Comparison of ENCODE assay signal across 13 mouse cellular contexts in the genomic region with DNA sequence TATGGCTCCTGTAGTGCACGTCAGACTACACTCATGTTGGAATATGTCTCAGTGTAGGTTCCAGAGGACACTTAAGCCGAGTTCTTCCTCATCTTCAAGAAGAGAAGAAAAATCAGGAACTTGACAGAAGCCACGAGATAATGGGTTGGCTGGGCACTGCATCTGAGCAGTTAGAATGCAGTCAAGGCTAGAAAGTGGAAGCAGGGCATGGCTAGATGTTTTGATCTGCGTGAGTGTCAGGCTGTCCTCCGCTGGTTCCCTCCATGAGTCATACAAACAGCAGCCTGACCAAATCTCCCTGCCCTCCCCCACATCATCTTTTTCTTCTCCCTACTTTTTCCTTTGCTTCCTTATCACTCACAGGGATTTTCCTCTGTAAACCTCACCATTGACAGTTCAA. TPM values are rescaled to one million over a fixed set of nuclear protein-coding genes. Genes with fewer than 3 reads are reported as not detected.
DNase-seq lines count a peak whose midpoint lies in the region; ATAC-seq lines count a peak whose summit lies in the region.
"Had no signal": no experiment of that assay in that cellular context is flagged by ENCODE, and none has a peak within 500 bp of the region (broad histone marks: within the 10 kb centered on the region; RNA-seq: fewer than 3 reads in every experiment).

A gene (minus strand): TSS at position 195 of the 400 bp plus-strand sequence.

- WGBS in liver, embryonic 12.5 days (ENCODE audit: insufficient replicate concordance): 15% methylated on average over 5 of the region's 5 CpGs
- 77% methylated on average over 5 of the region's 5 CpGs for WGBS in intestine, embryonic 15.5 days

- peaks cover 11% of the 10 kb centered on the region; the same call in 1 of the 2 replicates for H3K4me1 ChIP-seq in liver, embryonic 12.5 days
- no peaks in the 10 kb centered on the region for H3K4me1 ChIP-seq in intestine, embryonic 15.5 days (replicated peaks)
- H3K4me1 ChIP-seq: stomach, embryonic 15.5 days had no signal

- H3K4me2 ChIP-seq in liver, embryonic 12.5 days: no peak within 1 kb of the TSS
- H3K4me2 ChIP-seq in intestine, embryonic 15.5 days (replicated peaks): no peak within 1 kb of the TSS
- H3K4me2 ChIP-seq: stomach, embryonic 15.5 days had no signal

- H3K9me3 ChIP-seq in liver, embryonic 12.5 days (replicated peaks): no peaks in the 10 kb centered on the region
- H3K9me3 ChIP-seq in intestine, embryonic 15.5 days: no peaks in the 10 kb centered on the region
- H3K9me3 ChIP-seq: stomach, embryonic 15.5 days had no signal

- H3K27ac ChIP-seq in liver, embryonic 12.5 days: no peak within 1 kb of the TSS
- no peak within 1 kb of the TSS for H3K27ac ChIP-seq in intestine, embryonic 15.5 days
- H3K27ac ChIP-seq: liver, embryonic 14.5 days; stomach, embryonic 15.5 days had no signal

- ATAC-seq in liver, embryonic 12.5 days: no peak
- no peak for ATAC-seq in intestine, embryonic 15.5 days
- ATAC-seq: hindbrain, embryonic 16.5 days had no signal

- H3K4me3 ChIP-seq in liver, embryonic 12.5 days: no peak within 1 kb of the TSS
- H3K4me3 ChIP-seq in intestine, embryonic 15.5 days (replicated peaks): no peak within 1 kb of the TSS
- H3K4me3 ChIP-seq: myocyte; stomach, embryonic 15.5 days had no signal

- DNase-seq in liver: peak; percentile 16
- DNase-seq in adrenal gland, adult 2 months: peak; percentile 69
- peak; percentile 27 to 37 for DNase-seq in monocyte, adult 2 months (ENCODE audit: low read depth in 1 of 2, low spot score in 2 of 2)
- DNase-seq in cerebellum, adult 11 months: no peak
- DNase-seq in kidney, postnatal 25 days: no peak
- DNase-seq in left cerebral cortex, postnatal 36 days (ENCODE audit: low spot score in 2 of 2): no peak
- DNase-seq: kidney, postnatal 14 days had no signal

- H3K27me3 ChIP-seq in liver, embryonic 12.5 days (replicated peaks): no peaks in the 10 kb centered on the region
- no peaks in the 10 kb centered on the region for H3K27me3 ChIP-seq in intestine, embryonic 15.5 days (replicated peaks)
- H3K27me3 ChIP-seq: stomach, embryonic 15.5 days had no signal

- intact Hi-C loops in left cerebral cortex, postnatal 36 days (cut with DNase I): no loop called here

- no peaks in the 10 kb centered on the region for H3K36me3 ChIP-seq in liver, embryonic 12.5 days
- no peaks in the 10 kb centered on the region for H3K36me3 ChIP-seq in intestine, embryonic 15.5 days
- H3K36me3 ChIP-seq: stomach, embryonic 15.5 days had no signal

- no peak within 1 kb of the TSS for H3K9ac ChIP-seq in liver, embryonic 12.5 days
- H3K9ac ChIP-seq in intestine, embryonic 15.5 days: no peak within 1 kb of the TSS
- H3K9ac ChIP-seq: liver, embryonic 14.5 days; stomach, embryonic 15.5 days had no signal

RNA-seq across cellular contexts. Expression of the gene that starts here (rescaled TPM):
- polyA plus RNA-seq in liver, embryonic 12.5 days (2016; fragmentation: Nextera tagmentation; extraction: Ambion mirVana): 1.7 and 2.4 TPM in 2 replicates
- 10 to 100 TPM; 13.7 to 26.7 TPM for total RNA-seq in adrenal gland, adult 2 months (2021)
- polyA plus RNA-seq in adrenal gland, adult 2 months (2012; rRNA removed): 2.5 and 3.6 TPM in 2 replicates
- 8.6 and 10.3 TPM in 2 replicates for polyA plus RNA-seq in intestine, embryonic 15.5 days (2015; fragmentation: Nextera tagmentation; extraction: Ambion mirVana)
- 1 to 10 TPM; 2.2 to 2.9 TPM for total RNA-seq in left cerebral cortex, postnatal 36 days (2021)

Comparison
In these comparisons a context has a peak if more than half of its experiments do, and no peak if none do; other contexts are left out.
1. DNase-seq: peak in liver (single experiment), adrenal gland, adult 2 months (single experiment) and monocyte, adult 2 months (2 of 2); none in cerebellum, adult 11 months (single experiment), kidney, postnatal 25 days (0 of 2) and left cerebral cortex, postnatal 36 days (0 of 2).